Mouse (Mus musculus) gonadal fat pad, adult 2 months (tissue): ENCODE results near the gene Gm20696. TPM values are rescaled to one million over a fixed set of nuclear protein-coding genes. Genes with fewer than 3 reads are reported as not detected.

ENCODE experiments used
- DNase-seq: peaks from one replicate; pipeline ENCODE4 v3.0.0-alpha.2; 2012; ENCODE audit warnings: low read depth
- polyA plus RNA-seq: library from polyadenylated mRNA; depleted of rRNA; stranded (reverse); fragments of >200 nt; gene quantifications from 2 replicates; pipeline ENCODE4 v1.2.3, GENCODE M21; 2012

Gm20696 gene
- polyA plus RNA-seq, 1 experiment: 0.38 TPM

DNA sequence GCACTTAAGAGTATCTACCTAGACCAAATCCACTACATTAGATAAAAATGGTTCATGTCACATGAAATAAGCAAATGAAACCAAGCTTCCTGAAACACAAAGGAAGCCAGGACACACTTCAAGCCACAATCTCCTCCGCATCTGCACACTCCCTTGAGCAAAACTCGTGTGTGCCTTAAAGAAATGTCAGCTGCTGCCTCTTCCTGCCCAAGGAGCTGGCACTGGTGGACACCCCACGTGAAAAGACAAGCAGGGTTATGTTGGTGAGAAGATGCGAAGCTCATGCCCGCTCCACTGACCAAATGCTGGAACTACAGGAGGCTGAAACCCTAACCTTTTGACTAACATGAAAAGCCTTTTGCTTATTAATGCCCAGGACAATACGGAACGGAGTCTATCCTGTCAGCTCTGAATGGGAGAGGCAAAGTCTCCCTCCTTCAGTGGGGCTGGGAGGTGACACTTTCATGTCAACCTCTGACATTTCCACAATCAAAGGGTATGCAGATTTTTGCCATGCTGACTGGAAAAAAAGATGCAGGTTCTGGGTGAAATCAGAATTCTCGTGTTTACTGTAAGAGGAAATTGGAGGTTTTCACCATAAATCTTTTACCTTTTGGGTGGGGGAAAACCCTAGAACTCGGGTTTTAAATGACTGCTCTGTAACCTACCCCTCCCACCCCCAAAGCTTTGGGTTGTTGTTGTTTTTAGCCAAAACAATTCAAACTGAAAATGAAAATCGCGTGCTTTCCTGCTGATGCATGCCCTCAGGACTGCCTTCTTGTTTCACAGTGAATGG is 405.5 kb downstream of the Gm20696 start:
- DNase-seq: no peak

DNA sequence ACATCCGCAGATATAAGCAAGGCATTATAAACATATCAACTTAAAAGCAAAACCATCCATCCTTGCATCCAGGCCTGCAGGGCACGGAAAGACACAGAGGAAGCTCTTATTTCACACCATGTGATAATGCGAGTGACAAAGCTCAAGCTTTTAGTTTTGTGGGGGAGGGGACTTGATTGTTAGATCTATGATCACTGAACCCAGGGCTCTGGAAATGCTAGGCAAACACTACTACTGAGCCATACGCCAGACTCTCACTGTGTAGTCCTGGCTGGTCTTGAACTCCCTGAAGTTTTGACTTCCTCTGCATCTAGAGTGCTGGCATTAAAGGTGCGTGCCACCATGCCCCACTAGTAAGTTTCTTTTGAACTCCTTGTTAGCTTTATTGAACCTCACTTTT is 408.3 kb downstream of the Gm20696 start:
- DNase-seq: no peak

DNA sequence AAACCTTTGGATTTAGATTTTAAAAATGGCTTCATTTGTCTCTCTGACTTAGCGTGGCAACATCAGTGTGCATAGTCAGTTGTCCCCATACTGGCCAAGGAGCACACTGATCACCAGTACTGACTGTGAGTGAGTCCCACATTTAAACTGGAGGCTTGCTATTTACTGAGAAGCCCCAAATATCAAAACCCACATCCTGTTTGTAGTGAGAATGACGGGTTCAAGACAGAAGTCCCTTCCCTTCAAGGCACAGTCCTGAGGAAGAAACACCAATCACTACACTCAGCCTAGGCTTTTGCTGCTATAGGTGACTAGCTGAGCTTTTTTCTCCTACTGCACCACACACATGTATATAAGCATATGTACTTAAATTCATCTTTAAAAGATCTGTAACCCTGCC is 408.9 kb downstream of the Gm20696 start:
- no peak for DNase-seq

DNA sequence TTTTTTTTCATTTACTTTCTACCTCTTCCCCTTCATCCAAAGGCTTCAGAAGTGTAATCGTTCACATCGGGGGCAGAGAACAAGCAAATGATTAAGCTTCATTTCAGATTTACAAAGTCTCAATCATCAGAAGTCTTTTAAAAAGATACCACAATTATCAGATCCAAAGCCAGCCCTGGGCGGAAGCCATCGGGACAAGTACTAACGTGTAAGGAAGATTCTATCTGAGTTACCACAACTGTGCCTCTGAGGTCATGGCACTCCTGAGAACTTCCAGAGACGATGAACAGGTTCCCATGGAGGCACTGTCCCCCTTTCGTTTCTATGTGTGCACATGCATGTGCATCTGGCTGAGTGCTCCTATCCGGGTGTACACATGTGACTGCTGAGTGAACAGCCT is 413.3 kb downstream of the Gm20696 start:
- DNase-seq: no peak

DNA sequence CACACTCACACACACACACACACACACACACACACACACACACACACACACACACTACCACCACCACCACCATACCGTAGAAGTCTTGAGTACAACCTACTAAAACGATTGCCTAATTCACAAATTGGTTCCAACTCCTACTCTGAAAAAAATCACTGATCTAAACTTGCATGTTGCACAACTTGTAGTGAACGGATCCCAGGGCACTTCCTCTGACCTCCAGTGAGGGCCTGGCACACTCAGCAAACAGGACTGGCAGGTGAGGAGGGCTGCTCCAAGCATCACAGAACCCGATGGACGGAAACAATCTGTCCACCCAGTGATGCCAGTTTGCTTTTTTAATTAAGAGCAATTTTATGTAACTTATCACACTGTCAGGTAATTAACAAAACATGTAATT is 413.8 kb downstream of the Gm20696 start:
- DNase-seq: peak; percentile 93

DNA sequence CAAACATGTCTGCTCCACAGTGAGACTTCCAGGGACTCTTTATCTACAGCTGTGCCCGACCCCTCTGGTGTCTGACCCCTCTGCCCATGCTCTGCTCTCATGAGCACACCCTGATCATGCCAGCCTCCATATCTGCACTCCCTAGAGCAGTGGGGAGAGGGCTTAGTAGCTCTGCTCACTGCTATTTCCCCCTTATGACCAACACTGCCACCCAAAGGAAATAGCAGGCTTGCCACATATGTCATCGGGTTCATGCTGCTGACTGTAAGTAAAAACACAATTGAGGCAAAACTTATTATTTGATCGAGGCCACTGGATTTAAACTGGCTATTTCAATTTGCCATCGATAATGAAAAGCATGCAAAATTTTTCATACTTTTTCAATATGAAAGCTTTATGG is 414.7 kb downstream of the Gm20696 start:
- DNase-seq: no peak

DNA sequence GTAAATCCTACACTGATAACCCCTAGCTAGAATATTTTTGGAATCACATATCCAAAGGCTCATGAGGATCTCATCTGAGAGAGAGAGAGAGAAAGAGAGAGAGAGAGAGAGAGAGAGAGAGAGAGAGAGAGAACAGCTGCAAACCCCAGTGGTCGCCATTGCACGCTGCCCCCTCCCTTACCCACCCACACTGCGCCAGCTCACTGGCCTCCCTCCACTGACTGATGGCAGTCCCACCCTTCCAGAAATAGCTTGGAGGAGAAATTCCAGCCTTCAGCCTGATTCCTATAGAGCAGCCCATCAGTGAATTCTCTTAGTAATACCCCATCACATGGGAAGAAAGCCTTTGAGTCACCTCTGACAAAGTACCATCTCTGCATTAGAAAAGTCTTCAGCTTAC is 415.4 kb downstream of the Gm20696 start:
- DNase-seq: no peak

DNA sequence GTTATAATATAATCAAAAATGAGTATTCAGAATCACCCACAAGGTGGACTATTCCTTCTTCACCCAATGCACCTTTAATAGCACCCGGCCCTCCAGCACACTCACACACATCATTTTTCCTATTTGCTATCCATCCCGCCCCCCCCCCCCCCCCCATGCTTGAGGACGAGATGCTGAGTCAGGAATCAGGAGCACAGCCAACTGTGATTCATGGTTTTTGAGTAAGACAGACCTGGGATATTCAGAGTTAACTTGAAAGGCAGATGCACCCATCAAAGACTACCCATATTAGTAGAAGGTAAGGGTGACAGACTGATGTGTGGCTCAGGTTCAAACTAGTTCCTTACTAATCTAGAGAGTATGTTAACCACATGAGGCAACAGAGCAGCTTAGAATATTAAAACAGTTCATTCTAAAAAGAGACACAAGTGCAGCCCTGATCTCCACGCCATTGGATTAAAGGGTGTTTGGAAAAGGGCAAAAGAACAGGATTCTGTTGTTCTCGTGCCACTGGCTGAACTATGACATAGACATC is 417.0 kb downstream of the Gm20696 start:
- no peak for DNase-seq

DNA sequence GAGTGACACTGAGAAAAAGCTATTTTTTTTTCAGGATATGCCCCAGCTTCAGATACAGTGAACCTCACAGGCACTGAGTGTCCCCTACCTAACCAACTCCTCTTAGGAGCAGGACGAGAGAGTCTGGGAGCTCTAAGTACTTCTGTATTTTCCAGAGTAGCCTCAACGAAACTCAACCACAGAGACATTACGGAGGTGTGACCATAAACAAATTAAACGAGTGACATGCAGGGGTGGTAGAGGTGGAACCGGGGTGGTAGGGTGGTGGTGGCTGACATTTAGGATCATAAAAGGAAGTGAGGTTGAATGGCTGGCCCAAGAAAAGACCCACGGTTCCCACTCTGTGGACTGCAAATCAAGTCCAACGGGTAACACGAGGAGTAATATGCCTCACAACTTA is 418.2 kb downstream of the Gm20696 start:
- no peak for DNase-seq

DNA sequence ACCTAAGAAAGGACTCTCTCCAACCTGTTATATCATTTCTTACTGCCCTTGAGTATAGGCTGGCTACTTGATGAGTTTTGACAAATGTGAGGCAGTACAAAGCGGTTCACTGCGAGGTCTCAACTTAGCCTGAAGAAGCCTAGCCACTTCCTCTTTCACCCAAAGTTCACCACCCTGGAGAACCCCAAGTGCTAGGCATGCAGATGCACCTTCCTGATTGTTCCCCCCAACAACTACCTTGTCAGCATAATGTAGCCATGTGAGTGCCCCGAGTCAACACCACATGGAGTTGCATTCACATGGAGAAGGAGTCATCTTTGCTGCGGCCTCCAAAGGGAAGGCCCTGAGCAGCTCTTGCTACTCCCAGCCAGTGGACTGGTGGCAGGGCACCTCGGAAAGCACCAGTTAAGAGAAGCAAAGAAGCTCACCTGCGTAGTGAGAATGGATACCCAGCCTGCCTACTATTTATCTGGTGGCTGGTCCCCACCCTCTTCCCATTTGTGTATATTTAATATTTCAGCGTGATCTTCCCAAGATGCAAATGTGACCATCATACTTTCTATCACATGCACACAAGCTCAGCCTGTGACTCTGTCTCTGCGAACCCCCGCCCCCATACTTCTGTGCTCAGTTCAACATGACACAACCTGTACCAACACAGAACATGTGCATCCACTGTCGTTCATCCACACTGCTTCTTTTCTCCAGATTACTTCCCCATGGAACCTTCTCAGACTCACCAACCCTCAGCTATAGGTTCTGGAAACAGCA is 424.8 kb downstream of the Gm20696 start:
- no peak for DNase-seq

DNA sequence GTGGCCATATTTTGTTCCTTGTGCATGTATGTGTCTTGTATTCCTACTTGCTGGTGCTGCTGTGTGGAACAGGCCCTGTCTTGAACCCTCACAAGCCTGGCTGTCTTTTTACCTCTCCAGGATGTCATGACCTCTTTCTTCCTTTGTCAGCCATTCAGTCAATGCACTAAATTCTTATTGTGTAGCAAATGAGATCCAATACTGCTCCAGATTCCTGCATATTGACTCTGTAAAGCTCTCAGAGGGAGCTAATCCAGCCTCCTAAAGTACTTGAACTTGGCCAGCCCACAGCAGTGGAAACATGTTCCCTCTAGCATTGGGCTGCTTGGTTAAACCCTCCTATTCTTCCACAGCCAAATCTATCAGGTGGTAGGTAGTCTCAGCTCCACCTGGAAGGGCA is 425.8 kb downstream of the Gm20696 start:
- DNase-seq: no peak

DNA sequence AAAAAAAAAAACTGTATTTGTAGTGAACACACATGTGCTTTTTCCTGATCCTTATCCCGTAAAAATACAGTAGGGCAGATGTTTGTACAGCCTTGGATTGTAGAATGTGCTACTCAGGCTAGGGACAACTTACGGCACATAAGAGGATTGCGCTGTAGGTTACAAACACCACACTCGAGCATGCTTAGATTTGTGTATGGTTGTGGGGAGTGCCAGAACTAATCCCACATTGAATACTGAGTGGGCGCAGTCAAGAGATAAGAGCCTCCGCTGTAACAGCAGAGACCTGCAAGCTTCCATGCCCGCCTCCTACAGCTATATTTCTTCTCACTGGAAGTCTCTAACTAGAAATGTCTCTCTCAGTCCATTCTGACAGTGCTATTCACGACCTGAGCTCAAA is 431.0 kb downstream of the Gm20696 start:
- DNase-seq: peak; percentile 26

DNA sequence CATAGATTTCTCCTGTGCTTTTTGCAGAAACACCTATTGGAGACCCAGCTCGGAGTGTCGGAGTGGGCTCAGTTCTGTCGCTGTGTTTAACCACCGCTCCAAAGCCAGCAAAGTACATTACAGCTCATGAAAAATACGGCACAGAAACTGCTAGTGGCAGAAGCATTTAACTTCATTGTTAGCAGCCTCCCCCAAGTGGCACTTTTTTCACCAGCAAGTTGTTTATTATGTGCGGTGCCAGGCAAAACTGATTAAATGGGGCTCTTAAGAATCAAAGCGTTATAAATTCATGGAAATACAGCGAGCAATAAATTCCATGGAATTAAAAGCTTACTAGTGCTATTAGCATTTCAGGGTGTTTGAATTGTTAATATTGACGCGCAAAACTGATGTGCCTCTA is 433.2 kb downstream of the Gm20696 start:
- DNase-seq: no peak

DNA sequence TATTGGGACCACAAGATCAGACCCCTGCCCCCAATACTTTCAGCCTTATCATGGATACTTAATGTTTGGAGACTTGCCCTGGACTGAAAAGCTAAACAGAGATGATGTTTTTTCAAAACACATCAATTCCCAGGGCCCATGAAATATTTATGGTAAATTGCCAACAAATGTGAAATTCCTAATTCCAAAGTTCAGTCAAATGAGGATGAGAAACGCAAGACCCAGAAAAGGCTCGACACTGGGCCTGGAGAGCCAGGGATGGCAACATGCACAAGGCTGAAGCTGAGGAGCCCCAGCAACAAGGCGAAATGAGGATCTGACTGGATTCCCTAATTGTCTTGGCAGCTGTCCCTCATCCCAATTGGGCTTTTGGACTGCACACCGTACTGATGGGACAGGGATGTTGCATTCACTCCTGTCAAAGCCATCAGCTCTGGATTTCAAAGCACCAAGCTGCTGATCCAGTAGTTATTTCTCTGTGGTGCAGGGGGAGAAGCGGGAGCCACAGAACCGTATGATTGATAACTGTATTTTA is 438.2 kb downstream of the Gm20696 start:
- DNase-seq: no peak

DNA sequence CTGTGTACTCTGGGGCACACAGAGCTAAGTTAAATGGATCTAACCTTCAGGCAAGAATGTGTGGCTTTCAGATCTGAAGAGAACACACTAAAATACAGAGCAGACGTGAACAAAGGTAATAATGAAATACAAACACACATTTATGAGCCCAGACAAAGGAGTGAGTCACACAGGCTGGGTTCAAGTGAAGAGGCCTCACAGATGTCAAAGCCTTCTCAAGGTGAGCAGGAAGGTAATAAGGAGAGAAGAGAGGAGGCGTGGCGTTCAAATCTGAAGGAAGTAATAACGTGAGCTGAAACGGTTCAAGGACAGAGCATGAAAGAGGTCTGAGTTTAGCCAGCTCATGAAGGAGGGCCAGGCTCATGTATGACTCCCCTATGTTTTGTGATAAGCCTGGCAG is 445.4 kb downstream of the Gm20696 start:
- DNase-seq: no peak

DNA sequence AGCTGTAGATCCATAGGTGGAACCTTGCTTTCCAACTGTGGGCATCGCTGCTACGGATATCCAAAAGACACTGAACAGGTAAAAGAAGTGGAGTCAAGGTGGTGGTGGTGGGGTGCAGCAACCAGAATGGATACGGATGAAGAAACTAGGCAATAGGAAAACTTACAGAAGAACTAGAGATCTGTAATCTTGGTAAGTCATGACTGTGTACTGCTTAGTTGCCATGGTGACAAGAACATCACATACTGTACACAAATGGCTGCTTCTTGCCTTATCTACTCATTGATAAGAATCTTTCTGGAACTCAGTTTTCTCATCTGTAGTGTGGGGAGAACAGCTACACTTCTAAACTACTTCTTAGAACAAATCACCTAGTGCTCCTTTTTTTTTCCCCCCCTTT is 446.1 kb downstream of the Gm20696 start:
- no peak for DNase-seq

DNA sequence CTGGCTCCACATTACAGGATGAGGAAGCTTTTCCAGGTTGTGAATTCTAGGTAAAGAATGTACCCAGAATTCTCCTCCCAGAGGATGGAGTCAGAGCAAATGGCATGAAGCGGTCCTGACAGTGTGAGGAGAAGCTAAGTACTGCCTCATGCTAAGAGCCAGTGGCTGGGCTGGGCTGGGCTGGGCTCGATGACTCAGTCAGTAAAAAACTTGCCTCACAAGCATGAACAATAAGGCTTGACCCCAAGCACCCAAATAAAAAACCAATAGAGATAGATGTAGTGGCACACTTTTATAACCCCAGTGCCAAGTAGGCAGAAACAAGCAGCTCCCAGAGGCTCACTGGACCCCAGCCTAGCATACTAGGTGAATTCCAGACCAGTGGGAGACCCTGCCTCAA is 448.8 kb downstream of the Gm20696 start:
- no peak for DNase-seq

DNA sequence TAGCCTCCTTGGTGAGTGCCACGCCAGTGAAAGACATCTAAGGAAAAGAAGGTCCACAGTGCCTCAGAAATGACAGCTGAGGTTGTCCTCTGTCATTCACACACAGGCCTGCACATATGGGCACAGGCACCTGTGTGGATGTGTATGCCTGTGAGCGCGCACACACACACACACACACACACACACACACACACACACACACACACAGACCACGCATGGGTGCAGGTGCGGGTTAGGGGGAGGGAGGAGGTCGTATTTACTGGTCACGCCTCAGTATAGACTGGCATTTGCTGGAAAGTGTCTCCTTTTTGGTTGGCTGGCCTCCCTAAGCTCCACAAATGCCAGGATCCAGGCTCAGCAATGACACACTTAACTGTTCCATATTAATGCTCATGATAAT is 449.4 kb downstream of the Gm20696 start:
- DNase-seq: no peak

DNA sequence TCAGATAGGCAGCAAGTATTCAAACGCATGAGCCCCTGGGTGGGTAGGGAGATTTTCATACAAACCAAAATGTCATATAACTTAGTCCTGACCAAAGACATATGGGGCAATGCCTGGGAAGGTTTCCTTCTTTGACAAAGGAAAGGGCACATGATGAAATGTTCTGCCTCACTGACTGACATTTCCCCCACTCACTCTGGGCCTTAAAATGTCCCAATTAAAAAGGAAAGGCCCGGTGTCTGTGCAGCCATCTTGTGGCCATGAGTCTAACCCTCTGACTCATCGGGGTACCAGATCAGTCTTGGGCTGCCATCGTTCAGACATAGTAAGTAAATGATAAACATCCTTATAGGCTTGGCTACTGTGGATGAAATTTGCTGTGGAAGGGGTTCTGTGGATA is 454.1 kb downstream of the Gm20696 start:
- no peak for DNase-seq

DNA sequence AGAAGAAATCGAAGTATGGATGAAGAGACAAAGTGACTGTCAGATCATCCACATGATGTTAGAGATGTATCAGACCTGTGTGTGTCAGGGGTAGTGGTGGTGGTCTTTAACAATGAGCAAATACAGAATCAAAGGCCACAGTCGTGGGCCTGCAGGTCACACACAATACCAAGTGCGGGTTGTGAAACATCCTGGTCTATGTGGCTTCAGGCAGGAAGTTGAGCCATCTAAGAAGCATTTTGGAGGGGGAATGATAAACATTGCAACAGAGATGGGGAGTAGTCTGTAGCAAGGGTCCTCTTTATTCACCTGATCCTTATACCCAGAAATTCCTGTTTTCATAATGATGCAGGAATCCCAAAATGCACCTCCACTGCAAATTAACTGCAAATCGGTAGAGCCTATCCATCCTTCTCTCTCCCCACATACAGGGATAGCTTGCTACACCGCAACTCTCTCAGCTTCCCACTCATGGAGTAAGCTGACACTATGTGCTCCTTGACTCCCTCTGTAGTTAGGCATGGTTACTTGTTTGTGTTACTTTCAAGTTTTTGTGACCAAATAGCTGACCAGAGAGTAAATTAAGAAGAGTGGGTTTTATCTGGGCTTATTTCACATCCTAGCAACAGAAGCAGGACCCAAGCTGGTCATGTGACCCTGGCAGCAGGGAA is 454.8 kb downstream of the Gm20696 start:
- no peak for DNase-seq

DNA sequence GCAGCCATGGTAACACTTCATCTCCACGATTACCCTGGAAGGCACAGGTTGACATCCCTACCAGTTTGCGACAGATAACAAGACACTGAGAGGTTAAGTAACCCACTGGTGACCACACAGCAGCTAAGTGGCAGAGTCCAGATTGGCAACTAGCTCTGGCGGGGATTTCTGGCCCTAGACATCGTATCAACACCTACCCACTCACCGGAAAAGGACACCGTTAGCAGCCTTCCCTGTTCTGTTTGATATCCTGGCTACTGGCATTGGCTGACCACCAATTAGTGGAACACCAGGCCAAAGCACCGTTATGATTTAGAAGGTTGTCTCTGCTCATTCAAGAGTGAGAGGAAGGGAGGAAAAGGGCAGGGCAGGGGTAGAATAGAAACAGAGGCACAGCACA is 456.4 kb downstream of the Gm20696 start:
- no peak for DNase-seq
